Comparison of ENCODE assay signal across 30 mouse cellular contexts in the genomic region with DNA sequence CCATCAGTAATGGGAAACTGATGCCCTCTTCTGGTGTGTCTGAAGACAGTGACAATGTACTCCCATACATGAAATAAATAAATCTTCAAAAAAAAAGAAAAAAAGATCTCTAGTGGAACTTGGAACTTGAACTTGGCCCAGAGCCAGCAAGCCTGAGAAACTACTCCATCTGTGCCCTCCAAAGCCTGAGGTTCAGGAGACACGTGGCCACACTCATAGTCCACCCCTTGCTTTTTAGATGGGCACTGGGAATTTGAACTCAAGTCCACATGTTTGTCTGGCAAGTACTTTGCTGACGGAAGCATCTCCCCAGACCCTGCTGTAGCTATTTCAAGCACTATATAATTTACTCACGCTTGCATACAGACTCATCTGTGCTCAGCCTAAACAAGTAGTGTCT. TPM values are rescaled to one million over a fixed set of nuclear protein-coding genes. Genes with fewer than 3 reads are reported as not detected.
DNase-seq lines count a peak whose midpoint lies in the region; ATAC-seq and TF ChIP-seq lines count a peak whose summit lies in the region.
"Had no signal": no experiment of that assay in that cellular context is flagged by ENCODE, and none has a peak within 500 bp of the region (broad histone marks: within the 10 kb centered on the region; RNA-seq: fewer than 3 reads in every experiment).

No protein-coding gene starts in this region.

- no peak for ATAC-seq in kidney, embryonic 15.5 days (replicated peaks; ENCODE audit: low FRiP score)
- no peak for ATAC-seq in midbrain, embryonic 11.5 days (ENCODE audit: low FRiP score)
- no peak for ATAC-seq in midbrain, postnatal 0 days (ENCODE audit: low FRiP score)
- ATAC-seq: intestine, postnatal 0 days; Patski had no signal

- no peak overlapping the region for H3K4me3 ChIP-seq in kidney, embryonic 15.5 days (replicated peaks)
- H3K4me3 ChIP-seq in midbrain, embryonic 11.5 days (ENCODE audit: low read depth, low read length) = no peak overlapping the region
- H3K4me3 ChIP-seq in midbrain, postnatal 0 days (ENCODE audit: low read depth, low read length) = no peak overlapping the region
- H3K4me3 ChIP-seq: erythroblast, embryonic 14.5 days; limb, embryonic 10.5 days; limb, embryonic 15.5 days; liver, embryonic 15.5 days; midbrain, embryonic 12.5 days; neural tube, embryonic 13.5 days had no signal

- 63% methylated on average over 3 of the region's 3 CpGs for WGBS in kidney, embryonic 15.5 days
- WGBS in midbrain, embryonic 11.5 days = 85% methylated on average over 3 of the region's 3 CpGs
- WGBS in midbrain, postnatal 0 days = 74% methylated on average over 3 of the region's 3 CpGs

- no peak overlapping the region for H3K4me2 ChIP-seq in kidney, embryonic 15.5 days
- no peak overlapping the region for H3K4me2 ChIP-seq in midbrain, embryonic 11.5 days
- no peak overlapping the region for H3K4me2 ChIP-seq in midbrain, postnatal 0 days (ENCODE audit: low read depth, low read length, poor library complexity, severe bottlenecking)
- H3K4me2 ChIP-seq: heart, embryonic 11.5 days; hindbrain, embryonic 14.5 days; limb, embryonic 15.5 days; liver, embryonic 15.5 days; lung, embryonic 14.5 days; midbrain, embryonic 12.5 days; neural tube, embryonic 13.5 days had no signal

- TF ChIP-seq CTCF in midbrain, postnatal 0 days (IDR thresholded peaks at IDR 0.05) = no peak

- no peaks in the 10 kb centered on the region for H3K36me3 ChIP-seq in kidney, embryonic 15.5 days
- H3K36me3 ChIP-seq in midbrain, embryonic 11.5 days (ENCODE audit: control insufficient read depth, insufficient read depth, low read length) = no peaks in the 10 kb centered on the region
- no peaks in the 10 kb centered on the region for H3K36me3 ChIP-seq in midbrain, postnatal 0 days (ENCODE audit: insufficient read depth, low read length)
- H3K36me3 ChIP-seq: limb, embryonic 10.5 days; limb, embryonic 15.5 days; liver, embryonic 15.5 days; midbrain, embryonic 12.5 days; neural tube, embryonic 13.5 days had no signal

- H3K4me1 ChIP-seq in kidney, embryonic 15.5 days = peaks cover 17% of the 10 kb centered on the region
- peaks cover 3% of the 10 kb centered on the region; the same call in 1 of the 2 replicates for H3K4me1 ChIP-seq in midbrain, embryonic 11.5 days (ENCODE audit: control insufficient read depth, insufficient read depth, low read length)
- no peaks in the 10 kb centered on the region for H3K4me1 ChIP-seq in midbrain, postnatal 0 days (ENCODE audit: insufficient read depth, low read length)

- no peaks in the 10 kb centered on the region for H3K9me3 ChIP-seq in kidney, embryonic 15.5 days (replicated peaks)
- no peaks in the 10 kb centered on the region for H3K9me3 ChIP-seq in midbrain, embryonic 11.5 days (ENCODE audit: control insufficient read depth, low read length)
- H3K9me3 ChIP-seq in midbrain, postnatal 0 days (ENCODE audit: low read length) = no peaks in the 10 kb centered on the region
- H3K9me3 ChIP-seq: limb, embryonic 10.5 days; limb, embryonic 15.5 days; liver, embryonic 15.5 days; midbrain, embryonic 12.5 days; neural tube, embryonic 13.5 days had no signal

- H3K27ac ChIP-seq in kidney, embryonic 15.5 days = no peak overlapping the region
- no peak overlapping the region for H3K27ac ChIP-seq in midbrain, embryonic 11.5 days (ENCODE audit: low read depth, low read length)
- no peak overlapping the region for H3K27ac ChIP-seq in midbrain, postnatal 0 days (ENCODE audit: low read depth, low read length)
- H3K27ac ChIP-seq: hindbrain, embryonic 14.5 days; limb, embryonic 10.5 days; limb, embryonic 15.5 days; liver, embryonic 15.5 days; midbrain, embryonic 12.5 days; neural tube, embryonic 13.5 days had no signal

- no peak overlapping the region for H3K9ac ChIP-seq in kidney, embryonic 15.5 days
- H3K9ac ChIP-seq in midbrain, embryonic 11.5 days (ENCODE audit: low read length) = no peak overlapping the region
- H3K9ac ChIP-seq in midbrain, postnatal 0 days (replicated peaks; ENCODE audit: low read length, poor library complexity, severe bottlenecking) = no peak overlapping the region
- H3K9ac ChIP-seq: hindbrain, embryonic 14.5 days; limb, embryonic 15.5 days; liver, embryonic 15.5 days; lung, embryonic 14.5 days; midbrain, embryonic 12.5 days; neural tube, embryonic 13.5 days had no signal

- peak; percentile 56 to 57 for DNase-seq in cerebellum, postnatal 10 days
- DNase-seq in cerebellum, adult 8-10 months = no peak
- peak; percentile 43 for DNase-seq in kidney, adult 18-20 months
- DNase-seq in midbrain, embryonic 11.5 days (ENCODE audit: low spot score, missing footprints) = peak; percentile 47
- DNase-seq in midbrain, postnatal 0 days (ENCODE audit: low spot score) = no peak
- no peak for DNase-seq in B cell, adult 2 months
- DNase-seq: adrenal gland, postnatal 25 days; cerebellum, adult 11-12 months; gastrocnemius, postnatal 14 days; lung, embryonic 14.5 days; lung, postnatal 14 days; thymus, postnatal 4 days had no signal

- no peaks in the 10 kb centered on the region for H3K27me3 ChIP-seq in kidney, embryonic 15.5 days
- H3K27me3 ChIP-seq in midbrain, embryonic 11.5 days (ENCODE audit: control insufficient read depth, insufficient read depth, low read length) = no peaks in the 10 kb centered on the region
- no peaks in the 10 kb centered on the region for H3K27me3 ChIP-seq in midbrain, postnatal 0 days (ENCODE audit: insufficient read depth, low read length)
- H3K27me3 ChIP-seq: limb, embryonic 15.5 days; liver, embryonic 15.5 days; neural tube, embryonic 13.5 days; Patski had no signal

RNA-seq across cellular contexts. Expression of a gene that starts 19.3 kb away (rescaled TPM):
- 5.6 and 7.1 TPM in 2 replicates for polyA plus RNA-seq in kidney, embryonic 15.5 days (2015; fragmentation: Nextera tagmentation; extraction: Ambion mirVana)
- polyA plus RNA-seq in midbrain, embryonic 11.5 days (2014; fragmentation: Nextera tagmentation; extraction: Ambion mirVana) = 0.34 and 0.67 TPM in 2 replicates
- total RNA-seq in midbrain, postnatal 0 days (2014; rRNA removed) = 1.7 and 1.9 TPM in 2 replicates
- 0.91 and 1.1 TPM in 2 replicates for polyA plus RNA-seq in midbrain, postnatal 0 days (2015; fragmentation: Nextera tagmentation; extraction: Ambion mirVana)

RNA-seq across cellular contexts. Expression of a gene that starts 27.8 kb away (rescaled TPM):
- 0.26 and 0.29 TPM in 2 replicates for polyA plus RNA-seq in kidney, embryonic 15.5 days (2015; fragmentation: Nextera tagmentation; extraction: Ambion mirVana)
- 0.10 and 0.20 TPM in 2 replicates for polyA plus RNA-seq in midbrain, embryonic 11.5 days (2014; fragmentation: Nextera tagmentation; extraction: Ambion mirVana)
- 4.6 and 4.9 TPM in 2 replicates for total RNA-seq in midbrain, postnatal 0 days (2014; rRNA removed)
- polyA plus RNA-seq in midbrain, postnatal 0 days (2015; fragmentation: Nextera tagmentation; extraction: Ambion mirVana) = 1.1 and 1.4 TPM in 2 replicates
- total RNA-seq: gastrocnemius, postnatal 14 days; MEL had no signal
- polyA plus RNA-seq: erythroblast, embryonic 14.5 days; intestine, postnatal 0 days; small intestine, adult 2 months had no signal

RNA-seq across cellular contexts. Expression of a gene that starts 27.8 kb away (rescaled TPM):
- polyA plus RNA-seq in kidney, embryonic 15.5 days (2015; fragmentation: Nextera tagmentation; extraction: Ambion mirVana) = 27.7 and 29.7 TPM in 2 replicates
- 16.4 and 18.4 TPM in 2 replicates for polyA plus RNA-seq in midbrain, embryonic 11.5 days (2014; fragmentation: Nextera tagmentation; extraction: Ambion mirVana)
- 19.0 and 22.2 TPM in 2 replicates for total RNA-seq in midbrain, postnatal 0 days (2014; rRNA removed)
- 25.0 and 26.2 TPM in 2 replicates for polyA plus RNA-seq in midbrain, postnatal 0 days (2015; fragmentation: Nextera tagmentation; extraction: Ambion mirVana)

RNA-seq across cellular contexts. Expression of a gene that starts 58.2 kb away (rescaled TPM):
- 0.38 and 0.41 TPM in 2 replicates for polyA plus RNA-seq in kidney, embryonic 15.5 days (2015; fragmentation: Nextera tagmentation; extraction: Ambion mirVana)
- polyA plus RNA-seq in midbrain, embryonic 11.5 days (2014; fragmentation: Nextera tagmentation; extraction: Ambion mirVana) = not detected in 2 replicates
- 0.05 TPM in 1 of 2 replicates, not detected in the other for total RNA-seq in midbrain, postnatal 0 days (2014; rRNA removed)
- not detected in 2 replicates for polyA plus RNA-seq in midbrain, postnatal 0 days (2015; fragmentation: Nextera tagmentation; extraction: Ambion mirVana)
- total RNA-seq: granulocyte monocyte progenitor cell, adult 5-6 weeks; hematopoietic stem cell, adult 5-6 weeks; megakaryocyte, adult 5-6 weeks; MEL had no signal
- polyA plus RNA-seq: erythroblast, embryonic 14.5 days; forebrain, embryonic 11.5 days; hindbrain, embryonic 14.5 days; midbrain, embryonic 12.5 days; small intestine, adult 2 months; thymus, postnatal 0 days had no signal

Comparison
In these comparisons a context has a peak if more than half of its experiments do, and no peak if none do; other contexts are left out.
1. DNase-seq: peak in cerebellum, postnatal 10 days (2 of 2), kidney, adult 18-20 months (single experiment) and midbrain, embryonic 11.5 days (single experiment); none in cerebellum, adult 8-10 months (single experiment), midbrain, postnatal 0 days (single experiment) and B cell, adult 2 months (0 of 2).